Mouse (Mus musculus): Measurements from ENCODE around the gene Phyh.

Gene Phyh

DNA sequence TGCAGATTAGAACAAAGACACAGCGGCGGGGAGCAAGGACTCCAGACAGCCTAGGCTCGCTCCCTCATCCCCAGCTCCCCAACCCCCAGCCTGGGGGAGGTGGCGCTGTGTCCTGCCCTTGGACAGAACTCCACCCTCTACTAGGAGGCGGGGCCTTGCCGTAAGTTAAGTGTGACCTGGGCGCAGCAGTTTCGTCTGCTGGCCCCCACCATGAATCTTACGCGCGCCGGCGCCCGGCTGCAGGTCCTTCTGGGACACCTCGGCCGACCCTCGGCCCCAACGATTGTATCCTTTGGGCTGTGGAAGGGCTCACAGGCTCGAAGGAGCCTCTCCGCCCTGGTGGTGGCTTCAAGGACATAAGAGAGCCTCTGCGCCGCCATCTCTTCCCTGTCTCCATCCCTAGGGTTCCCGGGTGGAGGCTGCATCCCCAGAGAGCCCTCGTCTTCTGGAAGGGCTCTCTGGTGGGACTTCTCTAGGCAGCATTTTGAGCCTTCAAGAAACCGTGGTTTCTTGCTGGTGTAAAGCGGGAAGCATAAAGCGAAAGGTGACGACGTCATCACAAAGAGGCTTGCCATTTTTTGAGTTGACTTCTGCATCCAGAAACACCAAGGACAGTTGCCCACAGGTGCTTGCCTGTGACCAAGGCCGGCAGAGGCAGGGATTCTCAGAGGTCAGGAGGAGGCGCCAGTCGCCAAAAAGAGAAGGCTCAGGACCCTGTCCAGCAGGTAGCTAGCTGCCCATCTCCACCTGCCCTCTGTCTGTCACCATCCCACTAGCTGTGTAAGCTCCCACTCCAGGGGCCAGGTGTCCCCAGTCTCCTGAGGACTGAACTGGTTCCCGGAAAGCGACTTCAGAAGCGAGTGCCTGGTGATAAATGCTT is at the start of gene Phyh:
Gene Phyh, plus strand, starts transcription at position 160 of the 880 bp plus-strand sequence.
- peak; percentile 88 for DNase-seq

DNA sequence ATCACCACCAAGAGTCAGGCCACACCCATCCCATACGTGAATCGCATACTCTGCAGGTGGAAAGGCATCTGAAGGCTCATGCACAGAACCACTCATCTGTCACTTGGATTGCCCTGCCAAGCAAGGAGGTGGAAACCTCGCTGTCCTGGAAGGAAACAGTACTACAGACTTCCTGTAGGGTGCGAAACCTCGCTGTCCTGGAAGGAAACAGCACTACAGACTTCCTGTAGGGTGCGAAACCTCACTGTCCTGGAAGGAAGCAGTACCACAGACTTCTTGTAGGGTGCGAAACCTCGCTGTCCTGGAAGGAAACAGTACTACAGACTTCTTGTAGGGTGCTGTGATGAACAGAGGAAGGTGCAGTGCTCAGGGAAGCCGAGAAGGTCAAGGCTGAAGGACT is 46.1 kb upstream of the Phyh start:
- DNase-seq, result no peak

DNA sequence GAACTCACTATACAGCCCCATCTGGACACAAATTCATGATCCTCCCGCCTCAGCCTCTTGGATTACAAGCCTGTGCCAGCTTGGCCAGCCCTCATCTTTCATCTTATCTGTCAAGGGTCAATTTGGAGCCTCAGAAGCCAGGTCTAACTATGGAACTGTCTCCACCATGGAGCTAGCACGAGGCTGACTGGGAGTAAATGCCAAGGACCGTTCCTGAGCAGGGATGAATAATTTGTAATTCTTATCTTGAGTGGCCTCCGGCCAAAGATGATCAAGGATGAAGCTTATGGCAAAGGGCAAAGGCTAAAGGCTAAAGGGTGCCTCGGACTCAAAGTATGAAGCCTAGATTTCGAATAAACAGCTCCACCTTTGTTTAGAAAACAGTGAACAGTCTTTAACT is 45.5 kb upstream of the Phyh start:
- no peak for DNase-seq

DNA sequence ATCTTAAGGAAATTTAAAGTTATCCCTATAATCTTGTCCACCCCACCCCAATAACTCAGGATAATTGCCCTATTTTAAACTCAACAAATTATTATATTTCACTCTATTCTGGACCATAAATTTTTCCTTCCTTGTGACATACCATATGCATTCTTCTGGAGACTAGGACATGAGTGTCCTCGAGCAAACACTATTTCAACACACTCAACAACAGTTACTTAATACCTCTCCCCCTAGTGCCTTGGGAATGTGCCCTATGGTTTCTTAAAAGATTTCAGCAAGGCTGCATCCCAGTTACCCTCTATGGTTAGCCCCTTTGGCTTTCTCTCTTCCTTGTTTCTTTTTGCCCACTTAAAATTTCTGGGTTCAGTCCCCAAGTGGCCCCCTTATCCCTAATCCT is 43.7 kb upstream of the Phyh start:
- no peak for DNase-seq

DNA sequence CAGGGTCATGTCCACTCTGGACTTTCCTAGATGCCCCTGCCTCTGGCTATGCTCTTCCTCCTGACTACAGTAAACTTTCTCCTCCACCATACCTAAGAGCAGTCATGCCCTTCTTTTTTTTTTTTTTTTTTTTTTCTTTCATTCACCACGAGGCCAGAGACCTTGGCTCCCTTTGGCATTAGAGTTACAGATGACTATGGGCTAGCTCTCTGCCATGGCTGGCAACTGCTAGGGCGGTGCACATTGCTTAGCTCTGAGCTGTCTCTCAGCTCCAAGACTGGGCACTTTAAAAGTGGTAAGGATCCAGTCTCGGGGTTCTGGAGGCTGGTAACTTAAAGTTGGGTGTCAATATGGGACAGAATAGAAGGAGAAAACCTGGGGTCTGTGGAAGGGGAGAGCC is 42.7 kb upstream of the Phyh start:
- DNase-seq, result no peak

DNA sequence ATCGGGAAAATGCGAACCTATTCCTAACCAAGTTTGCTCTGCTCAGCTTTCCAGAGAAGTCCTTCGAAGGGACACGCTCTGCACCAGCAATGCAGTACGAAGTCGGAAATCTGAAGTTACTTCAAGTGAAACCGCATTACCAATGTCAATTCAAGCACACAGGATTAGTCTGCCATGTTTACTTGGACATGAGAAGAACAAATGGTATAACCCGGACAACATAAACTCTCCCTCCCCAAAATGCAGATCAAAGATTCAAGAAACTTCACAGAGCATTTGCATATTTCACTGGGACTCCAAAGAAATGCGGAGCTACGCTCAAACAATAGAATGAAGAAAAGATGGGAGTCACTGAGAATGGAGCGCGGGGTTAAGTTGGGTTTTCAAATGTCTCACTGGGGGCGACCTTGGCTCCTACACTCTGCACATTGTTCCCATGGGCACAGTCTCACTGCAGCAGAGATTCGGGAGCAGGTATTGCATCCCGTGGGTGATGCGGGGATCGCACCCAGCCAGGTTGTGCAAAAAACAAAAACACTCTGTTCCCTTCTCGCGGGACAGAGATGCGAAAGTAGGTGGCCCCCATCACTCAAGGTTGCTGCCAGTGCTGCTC is 38.0 kb upstream of the Phyh start:
- DNase-seq, result no peak

DNA sequence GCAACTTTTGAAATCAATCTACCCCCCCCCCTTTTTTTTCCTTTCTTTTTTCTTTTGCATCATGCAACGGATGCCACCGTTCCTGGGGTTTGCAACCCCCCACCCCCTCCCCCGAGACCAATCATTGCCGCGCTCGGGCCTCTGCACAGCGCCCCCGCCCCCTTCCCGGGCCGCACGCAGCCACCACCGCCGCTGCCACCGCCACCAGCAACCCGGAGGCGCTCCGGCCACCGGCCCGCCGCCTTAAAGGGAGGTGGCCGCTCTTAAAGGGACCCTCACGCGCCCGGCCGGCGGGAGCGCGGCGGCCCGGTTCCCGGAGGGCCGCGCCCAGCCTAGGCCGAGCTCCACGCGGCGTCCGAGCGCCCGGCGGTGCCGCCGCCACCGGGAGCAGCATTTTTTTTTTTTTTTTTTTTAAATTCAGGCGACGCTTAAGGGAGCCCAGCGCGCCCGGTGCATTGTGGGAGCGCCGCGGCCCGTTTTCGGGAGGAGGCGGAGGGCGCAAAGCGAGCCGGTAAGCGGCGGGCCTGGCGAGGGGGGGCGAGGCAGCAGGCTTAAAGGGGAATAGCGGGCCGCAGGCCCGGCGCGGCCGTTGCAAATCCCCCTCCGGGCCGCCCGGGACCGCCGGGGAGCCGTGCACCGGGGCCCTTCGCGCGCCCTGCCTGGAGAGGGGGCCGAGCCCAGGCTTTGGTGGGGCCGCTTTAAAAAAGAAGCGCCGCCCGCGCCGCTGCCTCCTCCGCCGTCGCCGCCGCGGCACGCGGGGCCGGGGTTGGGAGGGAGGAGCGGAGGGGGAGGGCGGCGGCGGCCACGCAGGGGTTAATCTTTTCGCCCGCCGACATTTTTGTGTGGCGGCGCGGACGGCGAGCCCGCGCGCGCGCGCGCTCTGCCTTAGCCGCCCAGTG is 37.2 kb upstream of the Phyh start, which contains the start of gene Sephs1:
Gene Sephs1, plus strand, starts transcription at position 215 of the 899 bp plus-strand sequence.
- DNase-seq, result peak; percentile 94

DNA sequence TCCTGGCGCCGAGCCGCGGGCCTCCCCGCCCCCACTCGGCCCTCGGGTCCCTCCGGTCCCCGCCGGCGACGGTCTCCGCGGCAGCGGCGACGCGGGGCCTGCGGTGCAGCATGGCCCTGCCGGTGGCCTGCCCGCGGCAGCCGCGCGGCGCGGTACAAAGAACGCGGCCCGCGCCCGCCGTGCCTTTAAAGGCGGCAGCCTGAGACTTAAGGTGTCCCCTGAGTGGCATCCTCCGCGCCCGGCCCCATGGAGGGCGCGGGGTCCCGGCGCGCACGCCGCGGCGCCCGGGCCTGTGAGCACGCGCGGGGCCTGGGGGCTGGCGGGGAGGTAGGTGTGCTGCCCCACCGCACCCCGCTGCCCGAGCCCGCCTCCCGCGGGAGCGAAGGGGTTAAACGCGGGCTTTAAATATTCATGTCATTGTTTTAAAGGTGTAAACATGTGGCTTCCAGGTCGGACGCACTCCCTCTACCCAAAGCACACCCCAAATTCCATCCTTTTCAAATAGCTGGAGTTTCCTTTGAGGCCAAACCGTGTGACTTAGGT is 36.5 kb upstream of the Phyh start:
- DNase-seq, result no peak

DNA sequence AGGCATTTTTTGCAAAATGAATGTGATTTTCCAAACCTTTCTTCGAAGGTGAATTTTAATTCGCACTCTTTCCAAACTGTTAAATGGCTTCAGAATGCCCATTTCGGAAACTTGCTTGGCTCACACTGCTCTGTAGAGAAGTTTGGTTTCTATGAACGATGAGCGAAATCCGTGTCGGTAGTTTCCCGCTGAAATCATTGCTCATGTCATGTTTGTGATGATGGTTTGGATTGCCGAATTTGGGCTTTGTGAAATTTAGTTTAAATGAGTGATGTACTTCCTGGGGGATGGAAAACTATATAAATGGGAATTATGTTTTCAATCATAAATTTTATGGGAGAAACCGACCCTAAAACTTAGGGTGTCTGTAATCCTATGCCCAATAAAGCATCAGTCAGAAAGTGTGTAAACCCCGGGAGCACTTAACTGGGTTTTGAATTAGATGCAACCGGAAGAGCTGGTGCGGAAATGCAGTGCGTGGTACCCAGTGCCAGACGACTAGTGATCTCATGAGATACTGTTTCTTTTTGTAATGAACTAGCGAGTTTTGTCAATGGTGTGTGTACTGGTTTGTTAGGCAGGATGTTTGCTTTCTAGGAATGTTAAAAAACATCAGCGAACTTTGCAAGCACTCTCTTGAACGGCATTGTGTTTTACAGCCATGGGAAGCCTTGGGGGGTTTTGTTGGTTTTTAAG is 35.7 kb upstream of the Phyh start:
- DNase-seq, result peak; percentile 19

DNA sequence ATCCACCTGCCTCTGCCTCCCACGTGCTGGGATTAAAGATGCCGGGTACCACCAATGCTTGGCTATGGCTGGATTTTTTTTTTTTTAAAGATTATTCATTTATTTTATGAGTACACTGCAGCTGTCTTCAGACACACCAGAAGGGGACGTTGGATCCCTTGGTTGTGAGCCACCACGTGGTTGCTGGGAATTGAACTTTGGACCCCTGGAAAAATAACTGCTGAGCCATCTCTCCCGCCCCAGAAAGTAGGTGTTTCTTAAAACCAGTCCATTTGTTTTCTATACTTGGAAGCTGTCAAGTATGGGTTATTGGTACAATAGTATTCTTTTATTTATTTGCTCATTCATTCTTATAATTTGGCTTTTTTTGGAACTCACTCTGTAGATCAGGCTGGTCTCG is 31.9 kb upstream of the Phyh start:
- no peak for DNase-seq

DNA sequence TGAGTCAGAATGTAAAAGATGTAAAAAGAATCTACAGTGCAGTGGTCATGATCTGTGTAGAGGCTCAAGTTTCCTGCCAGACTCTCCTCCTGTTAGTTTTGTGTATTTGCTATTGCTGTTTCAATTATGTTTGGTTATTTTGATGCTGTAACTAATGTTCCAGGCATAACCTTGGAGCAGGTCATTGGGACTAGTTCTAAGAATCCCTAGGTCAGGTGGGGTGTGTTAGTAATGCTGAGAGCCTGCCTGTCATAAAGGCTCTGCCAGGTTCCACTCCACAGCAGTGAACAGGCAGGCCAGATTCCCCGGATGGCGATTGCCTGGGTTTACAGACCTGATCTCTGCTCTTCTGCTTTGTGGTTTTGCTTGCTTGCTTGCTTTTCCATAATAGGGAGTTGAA is 23.2 kb upstream of the Phyh start:
- DNase-seq, result no peak

DNA sequence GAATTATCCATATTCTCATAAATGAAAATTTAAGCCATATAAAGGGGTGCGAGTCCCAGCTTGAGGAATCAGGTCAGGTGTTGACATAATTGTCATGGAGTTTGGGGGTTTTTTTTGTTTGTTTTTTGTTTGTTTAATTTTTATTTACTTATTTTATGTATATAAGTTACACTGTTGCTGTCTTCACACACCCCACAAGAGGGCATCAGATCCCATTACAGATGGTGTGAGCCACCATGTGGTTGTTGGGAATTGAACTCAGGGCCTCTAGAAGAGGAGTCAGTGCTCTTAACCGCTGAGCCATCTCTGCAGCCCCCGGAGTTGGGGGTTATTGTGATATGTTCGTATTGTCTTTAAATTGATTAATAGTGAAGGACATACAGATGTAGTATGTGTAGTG is 21.8 kb upstream of the Phyh start:
- no peak for DNase-seq

DNA sequence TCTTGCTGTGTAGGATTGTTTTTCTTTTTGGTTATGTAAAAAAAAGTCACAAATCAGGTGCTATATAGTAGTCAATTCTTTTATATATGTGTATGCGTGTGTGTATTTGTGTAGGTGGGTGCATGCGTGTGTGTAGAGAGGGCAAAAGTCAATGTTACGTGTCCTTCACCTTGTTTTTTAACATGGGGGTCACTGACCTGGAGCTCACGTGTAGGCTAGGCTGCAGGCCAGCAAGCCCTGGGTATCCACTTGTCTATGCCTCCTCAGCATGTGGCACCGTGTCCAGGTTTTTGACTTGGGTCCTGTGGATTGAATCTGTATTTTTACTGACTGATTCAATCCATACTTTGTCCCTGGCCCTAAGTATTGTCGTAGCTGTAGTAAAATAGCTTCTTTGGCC is 18.2 kb upstream of the Phyh start:
- no peak for DNase-seq

DNA sequence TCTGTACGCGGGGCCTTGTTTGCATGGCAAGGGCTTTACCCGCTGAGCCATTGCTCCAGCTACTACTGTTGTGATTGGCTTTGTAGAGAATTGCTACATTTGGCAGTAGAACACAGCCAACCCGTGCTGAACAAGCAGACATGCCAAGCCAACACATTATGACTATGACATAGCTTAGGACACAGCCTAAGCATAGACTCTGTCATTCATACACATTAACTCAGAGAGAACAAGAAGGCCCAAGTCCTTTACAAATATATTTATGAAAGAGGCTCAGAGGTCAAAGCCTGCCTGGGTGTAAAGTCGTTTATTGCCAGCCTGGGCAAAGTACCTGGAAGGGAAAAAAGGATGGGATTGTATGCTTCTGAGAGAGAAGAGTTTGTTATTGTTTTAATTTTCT is 16.5 kb upstream of the Phyh start:
- no peak for DNase-seq

DNA sequence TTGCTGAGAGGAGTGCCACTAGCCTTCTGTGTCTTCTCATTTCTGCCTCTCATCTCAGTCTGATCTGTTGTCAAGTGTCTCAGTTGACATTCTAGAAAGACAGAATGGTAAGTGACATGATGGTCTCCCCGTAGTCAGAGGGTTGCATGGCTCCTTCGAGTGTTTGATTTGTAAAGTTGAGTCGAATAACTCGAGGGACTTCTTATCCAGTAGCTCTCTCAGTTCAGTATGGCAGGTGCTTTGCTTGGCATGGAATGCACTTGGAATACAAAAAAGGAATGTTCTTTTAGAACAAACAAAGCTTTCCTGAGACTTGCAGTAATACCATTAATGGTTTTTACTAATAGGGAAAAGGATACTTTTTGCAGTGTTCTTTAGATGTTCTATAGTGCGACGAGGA is 11.7 kb upstream of the Phyh start:
- DNase-seq, result no peak

DNA sequence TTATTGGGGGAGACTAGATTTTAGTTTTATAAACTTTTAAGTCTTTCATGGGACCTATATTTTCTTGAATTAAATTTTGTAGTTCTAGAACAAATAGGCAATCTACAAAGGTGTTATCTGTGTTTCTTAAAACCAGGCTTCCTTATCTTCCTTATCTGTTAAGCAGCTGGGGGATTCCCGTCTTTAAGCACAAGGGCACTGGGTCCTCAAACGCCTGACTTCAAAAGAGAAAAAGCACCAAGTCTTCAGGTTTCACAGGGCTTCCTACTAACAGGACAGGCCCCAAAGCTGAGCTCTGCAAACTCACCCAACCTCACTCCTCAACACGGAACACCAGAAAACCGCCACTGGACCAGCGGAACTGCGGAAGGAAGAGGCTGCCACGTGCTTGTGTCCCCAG is 10.9 kb upstream of the Phyh start:
- DNase-seq, result no peak

DNA sequence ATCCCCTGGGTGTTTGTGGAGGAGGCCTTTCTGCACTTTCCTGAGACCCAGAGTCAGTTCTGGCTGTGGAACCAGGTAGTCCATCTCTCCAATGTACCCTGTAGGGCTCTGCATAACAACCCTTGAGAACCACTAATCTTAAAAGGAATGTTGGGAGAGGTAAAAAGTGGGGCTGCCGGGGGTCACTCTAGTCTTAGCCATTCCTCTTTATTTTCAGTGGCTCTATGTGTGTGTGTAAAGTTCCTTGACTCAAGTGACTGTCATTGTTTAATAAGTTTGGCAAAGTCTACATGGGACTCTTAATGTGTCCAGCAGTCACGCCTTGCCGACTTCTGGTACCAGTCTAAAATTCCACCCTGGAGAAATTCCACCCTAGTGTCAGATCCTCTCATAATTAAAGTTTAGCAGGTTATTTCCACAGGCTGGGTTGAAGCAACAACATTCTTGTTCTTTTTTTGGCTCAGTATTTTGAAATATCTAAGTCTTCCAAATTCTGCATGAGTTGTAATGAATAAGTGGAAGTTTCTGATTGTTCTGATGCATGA is 10.0 kb upstream of the Phyh start:
- no peak for DNase-seq

DNA sequence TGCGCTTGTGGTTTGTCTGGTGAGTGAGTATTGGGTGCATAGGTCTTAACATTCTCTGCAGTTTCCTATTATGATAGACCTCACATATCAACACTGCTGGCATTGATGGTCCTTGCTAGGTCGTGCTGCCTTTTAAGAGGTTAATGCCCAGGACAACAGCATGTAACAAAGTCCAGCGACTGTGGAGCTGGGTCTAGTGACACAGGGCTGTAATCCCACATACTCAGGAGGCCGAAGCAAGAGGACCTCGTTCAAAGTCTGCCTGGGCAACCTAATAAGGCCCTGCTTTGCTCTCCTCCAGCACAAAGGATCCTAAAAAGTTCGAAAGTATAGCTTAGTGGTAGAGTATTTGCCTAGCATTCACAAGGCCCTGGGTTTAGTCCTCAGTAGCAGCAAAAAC is 8.9 kb upstream of the Phyh start:
- no peak for DNase-seq

DNA sequence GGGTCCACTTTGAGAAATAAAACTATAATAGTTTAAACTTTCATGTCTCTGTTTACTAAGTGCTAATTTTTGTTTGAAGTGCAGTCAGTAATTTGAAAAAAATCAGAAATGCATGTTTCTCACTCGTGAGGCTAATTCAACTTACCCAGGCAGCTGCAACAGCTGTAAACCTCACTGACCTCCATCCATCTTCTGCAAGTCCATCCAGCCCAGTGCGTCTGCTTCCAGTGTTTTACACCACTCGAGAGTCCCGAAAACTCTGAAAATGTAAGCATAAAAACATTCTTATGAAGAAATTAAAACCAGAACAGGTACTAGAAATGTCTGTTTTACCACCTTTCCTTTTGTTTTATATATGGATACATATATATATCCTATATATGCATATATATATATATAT is 8.3 kb upstream of the Phyh start:
- DNase-seq, result no peak

DNA sequence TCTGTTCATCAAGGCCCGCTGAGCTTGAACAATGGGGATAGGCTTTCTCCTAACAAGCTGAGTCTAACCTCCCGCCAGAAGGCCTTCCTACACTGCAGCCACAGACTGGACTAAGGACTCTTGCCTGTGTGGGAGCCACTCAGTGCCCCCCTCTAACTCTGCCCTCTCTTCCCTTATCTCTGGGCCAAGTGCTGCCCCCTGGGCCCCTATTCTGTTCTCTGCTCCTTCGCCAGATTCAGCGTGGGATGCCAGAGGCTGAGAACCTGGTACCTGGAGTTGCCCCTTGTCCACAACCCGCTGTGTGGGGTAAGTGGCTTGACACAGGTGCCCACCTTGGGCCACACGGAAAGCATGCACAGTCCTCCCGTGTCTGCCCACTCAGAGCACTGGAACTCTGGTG is 4.9 kb upstream of the Phyh start:
- peak; percentile 29 for DNase-seq

DNA sequence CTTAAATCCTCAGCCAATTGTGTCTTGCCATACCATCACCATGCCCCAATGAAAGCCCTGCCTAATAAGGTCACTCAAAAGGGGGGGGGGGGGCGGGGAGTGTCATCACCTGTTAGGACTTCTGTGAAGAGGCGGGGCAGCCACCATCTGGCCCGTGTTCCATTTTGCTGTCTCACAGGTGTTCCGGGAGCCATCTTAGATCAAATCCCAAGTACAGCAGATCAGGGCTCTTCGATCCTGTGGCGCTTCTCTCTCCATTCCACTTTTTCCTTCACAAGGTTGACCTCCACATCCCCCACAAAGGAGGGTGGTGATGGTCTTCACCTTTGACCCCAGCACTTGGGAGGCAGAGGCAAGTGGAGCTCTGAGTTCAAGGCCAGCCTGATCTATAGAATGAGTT is 2.8 kb upstream of the Phyh start:
- DNase-seq, result no peak

DNA sequence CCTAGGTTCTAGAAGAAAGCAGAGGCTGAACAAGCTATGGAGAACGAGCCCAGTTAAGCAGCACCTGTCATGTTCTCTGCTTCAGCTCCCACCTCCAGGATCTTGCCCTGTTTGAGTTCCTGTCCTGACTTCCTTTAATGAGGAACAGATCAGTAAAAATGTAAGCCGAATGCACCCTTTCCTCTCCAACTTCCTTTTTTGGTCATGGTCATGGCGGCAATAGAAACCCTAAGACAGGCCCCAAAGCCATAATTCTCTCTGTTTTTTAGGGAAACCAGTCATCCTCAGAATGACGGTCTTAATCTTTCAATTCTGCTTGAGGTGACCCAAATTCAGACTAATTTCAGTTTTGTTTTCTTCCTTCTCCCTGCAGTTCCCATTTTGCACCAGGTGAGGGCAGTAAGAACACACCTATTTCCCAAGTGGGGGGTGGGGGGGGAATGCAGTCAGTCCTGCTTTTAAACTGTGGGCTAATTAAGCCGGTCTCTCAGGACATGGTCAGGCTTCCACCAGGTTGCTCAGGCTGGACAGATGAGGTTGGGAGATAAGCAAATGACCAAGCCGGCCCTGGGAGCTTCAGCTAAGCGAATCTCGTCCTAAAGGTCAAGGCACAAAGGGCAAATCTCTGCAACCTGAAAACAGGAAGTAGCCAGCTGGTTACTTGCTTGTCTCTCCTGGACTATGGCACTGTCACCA is 1.3 kb upstream of the Phyh start:
- peak; percentile 80 for DNase-seq

Measured in retina, postnatal 1 day (tissue).